Mouse (Mus musculus) layer of hippocampus, adult 9-11 months (tissue): ENCODE measurements at regions not wholly inside any gene's neighbourhood (a gene's known extent, or its start where the extent isn't known, plus 50 kb on each side); places are given as distances from the start of the nearest gene placed in this dataset.

Source experiments
- DNase-seq: peaks from one replicate; pipeline ENCODE4 v3.0.0; 2022

GRCm38 (mm10) chr10:72188326-72188725 lies 466.3 kb upstream of the Zwint start:
- no peak for DNase-seq

- DNase-seq = no peak
These were observed 436.8 kb upstream of the Zwint start for GRCm38 (mm10) chr10:72217812-72218211.

- peak; percentile 8 for DNase-seq
These were observed 433.5 kb upstream of the Zwint start for GRCm38 (mm10) chr10:72221120-72221519.

- DNase-seq = no peak
These were observed 432.1 kb upstream of the Zwint start for GRCm38 (mm10) chr10:72222505-72222904.

GRCm38 (mm10) chr10:72225084-72225483 lies 429.6 kb upstream of the Zwint start:
- no peak for DNase-seq

- DNase-seq = no peak
These were observed 410.5 kb upstream of the Zwint start for GRCm38 (mm10) chr10:72244106-72244505.
